Mouse (Mus musculus): ENCODE measurements around the gene Eapp. TPM values are rescaled to one million over a fixed set of nuclear protein-coding genes. Genes with fewer than 3 reads are reported as not detected.

Eapp gene
- polyA plus RNA-seq, 2 experiments = 19.5 to 64.3 TPM

- H3K4me3 ChIP-seq (replicated peaks; ENCODE audit: low read length) = no peak overlapping the region
- H3K27ac ChIP-seq (replicated peaks; ENCODE audit: low read depth, low read length) = no peak overlapping the region
- H3K9ac ChIP-seq (ENCODE audit: low read depth, low read length, severe bottlenecking) = no peak overlapping the region
- no peak overlapping the region for H3K4me2 ChIP-seq (replicated peaks; ENCODE audit: low read depth, low read length, severe bottlenecking)
- H3K9me3 ChIP-seq (ENCODE audit: control insufficient read depth, low read length) = no peaks in the 10 kb centered on the region
- no peaks in the 10 kb centered on the region for H3K27me3 ChIP-seq (ENCODE audit: control insufficient read depth, insufficient read depth, low read length)
- ATAC-seq (ENCODE audit: low FRiP score, low read depth) (no peak), DNase-seq (ENCODE audit: low spot score) (no peak)
- no peaks in the 10 kb centered on the region for H3K36me3 ChIP-seq (ENCODE audit: control insufficient read depth, insufficient read depth, low read length)
- WGBS = 75% methylated on average over 3 of the region's 3 CpGs
- peaks cover 11% of the 10 kb centered on the region for H3K4me1 ChIP-seq (ENCODE audit: control insufficient read depth, insufficient read depth, low read length)
- no peak for TF ChIP-seq POLR2A (IDR thresholded peaks at IDR 0.05; ENCODE audit: borderline replicate concordance, extremely low read depth, insufficient read depth, insufficient read length)
Observed at GRCm38 (mm10) chr12:54659901-54660300, 35.8 kb downstream of the Eapp start.

- WGBS = 62% methylated on average over 7 of the region's 7 CpGs
- Histone ChIP-seq H3K9ac (ENCODE audit: low read depth, low read length, severe bottlenecking) (no peak overlapping the region), H3K27ac (replicated peaks; ENCODE audit: low read depth, low read length) (no peak overlapping the region), H3K4me2 (replicated peaks; ENCODE audit: low read depth, low read length, severe bottlenecking) (no peak overlapping the region), H3K9me3 (ENCODE audit: control insufficient read depth, low read length) (no peaks in the 10 kb centered on the region), H3K27me3 (ENCODE audit: control insufficient read depth, insufficient read depth, low read length) (no peaks in the 10 kb centered on the region), H3K4me1 (ENCODE audit: control insufficient read depth, insufficient read depth, low read length) (peaks cover 21% of the 10 kb centered on the region), H3K36me3 (ENCODE audit: control insufficient read depth, insufficient read depth, low read length) (no peaks in the 10 kb centered on the region), H3K4me3 (replicated peaks; ENCODE audit: low read length) (no peak overlapping the region)
- TF ChIP-seq POLR2A (IDR thresholded peaks at IDR 0.05; ENCODE audit: borderline replicate concordance, extremely low read depth, insufficient read depth, insufficient read length) = no peak
- ATAC-seq (ENCODE audit: low FRiP score, low read depth) (no peak), DNase-seq (ENCODE audit: low spot score) (no peak)
Observed at GRCm38 (mm10) chr12:54658425-54659092, 37.1 kb downstream of the Eapp start.

DNA sequence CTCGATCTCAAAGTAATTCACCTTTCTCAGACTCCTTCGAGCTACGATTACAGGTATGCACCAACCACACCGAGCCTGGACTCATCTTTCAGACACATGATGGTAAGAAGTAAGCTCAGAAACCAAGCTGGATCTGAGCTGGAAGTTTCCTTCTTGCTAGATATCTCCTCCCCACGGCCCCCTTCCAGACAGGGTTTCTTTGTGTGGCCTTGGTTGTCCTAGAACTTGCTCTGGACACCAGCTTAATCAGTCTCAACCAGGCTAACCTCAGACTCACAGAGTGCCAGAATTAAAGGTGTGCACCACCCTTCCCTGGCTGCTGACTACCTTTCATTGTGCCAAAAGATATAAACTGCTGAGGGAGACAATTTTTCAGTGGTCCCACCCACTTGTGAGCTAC lies 37.7 kb downstream of the Eapp start:
- no peak overlapping the region for H3K9ac ChIP-seq (ENCODE audit: low read depth, low read length, severe bottlenecking)
- no peak for DNase-seq (ENCODE audit: low spot score)
- no peaks in the 10 kb centered on the region for H3K36me3 ChIP-seq (ENCODE audit: control insufficient read depth, insufficient read depth, low read length)
- ATAC-seq (ENCODE audit: low FRiP score, low read depth) = no peak
- H3K4me3 ChIP-seq (replicated peaks; ENCODE audit: low read length) = no peak overlapping the region
- no peak for TF ChIP-seq POLR2A (IDR thresholded peaks at IDR 0.05; ENCODE audit: borderline replicate concordance, extremely low read depth, insufficient read depth, insufficient read length)
- 96% methylated on average over 5 of the region's 5 CpGs for WGBS
- no peak overlapping the region for H3K27ac ChIP-seq (replicated peaks; ENCODE audit: low read depth, low read length)
- H3K4me2 ChIP-seq (replicated peaks; ENCODE audit: low read depth, low read length, severe bottlenecking) = no peak overlapping the region
- peaks cover 21% of the 10 kb centered on the region for H3K4me1 ChIP-seq (ENCODE audit: control insufficient read depth, insufficient read depth, low read length)
- no peaks in the 10 kb centered on the region for H3K9me3 ChIP-seq (ENCODE audit: control insufficient read depth, low read length)
- H3K27me3 ChIP-seq (ENCODE audit: control insufficient read depth, insufficient read depth, low read length) = no peaks in the 10 kb centered on the region

DNA sequence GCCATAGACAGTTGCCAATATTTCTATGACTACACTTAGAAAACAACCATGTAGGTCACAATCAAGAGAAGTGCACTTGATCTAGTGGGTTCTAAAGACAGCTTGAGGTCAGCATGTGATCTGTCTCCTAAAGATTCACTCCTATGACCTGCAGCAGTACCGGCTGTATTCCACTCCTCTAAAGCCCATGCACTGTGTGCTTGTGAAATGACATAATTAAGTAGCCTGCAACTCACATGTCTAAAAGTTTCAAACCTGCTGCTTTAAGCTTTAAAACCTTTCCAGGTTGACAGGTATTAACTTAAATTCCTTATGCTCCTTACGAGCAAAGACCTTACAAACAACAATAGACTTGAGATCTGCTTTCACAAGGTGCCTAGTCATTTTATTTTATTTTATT lies 38.5 kb downstream of the Eapp start:
- TF ChIP-seq POLR2A (IDR thresholded peaks at IDR 0.05; ENCODE audit: borderline replicate concordance, extremely low read depth, insufficient read depth, insufficient read length) = no peak
- H3K27ac ChIP-seq (replicated peaks; ENCODE audit: low read depth, low read length) = no peak overlapping the region
- no peak overlapping the region for H3K9ac ChIP-seq (ENCODE audit: low read depth, low read length, severe bottlenecking)

GRCm38 (mm10) chr12:54656396-54657171 lies 39.1 kb downstream of the Eapp start, which contains the start of gene Sptssa:
TSS of gene Sptssa (minus strand) at chr12:54656573.
- 11% methylated on average over 47 of the region's 53 CpGs for WGBS
- peak; percentile 95 for DNase-seq (ENCODE audit: low spot score)
- Histone ChIP-seq H3K27me3 (ENCODE audit: control insufficient read depth, insufficient read depth, low read length) (no peaks in the 10 kb centered on the region), H3K4me3 (replicated peaks; ENCODE audit: low read length) (peak within 1 kb of the TSS; percentile 76), H3K4me2 (replicated peaks; ENCODE audit: low read depth, low read length, severe bottlenecking) (peak within 1 kb of the TSS; percentile 80), H3K4me1 (ENCODE audit: control insufficient read depth, insufficient read depth, low read length) (peaks cover 21% of the 10 kb centered on the region), H3K9me3 (ENCODE audit: control insufficient read depth, low read length) (no peaks in the 10 kb centered on the region), H3K27ac (replicated peaks; ENCODE audit: low read depth, low read length) (peak within 1 kb of the TSS; percentile 85), H3K9ac (ENCODE audit: low read depth, low read length, severe bottlenecking) (peak within 1 kb of the TSS; percentile 85), H3K36me3 (ENCODE audit: control insufficient read depth, insufficient read depth, low read length) (no peaks in the 10 kb centered on the region)
- TF ChIP-seq POLR2A (IDR thresholded peaks at IDR 0.05; ENCODE audit: borderline replicate concordance, extremely low read depth, insufficient read depth, insufficient read length) = peak; percentile 87; the same call in 1 of the 2 replicates
- ATAC-seq (ENCODE audit: low FRiP score, low read depth) = peak; percentile 99

More for the DNA sequence above, 38.5 kb downstream of the Eapp start:
- H3K9me3 ChIP-seq (ENCODE audit: control insufficient read depth, low read length) = no peaks in the 10 kb centered on the region
- WGBS = 50% methylated on average over 2 of the region's 2 CpGs
- peak overlapping the region; percentile 80 for H3K4me2 ChIP-seq (replicated peaks; ENCODE audit: low read depth, low read length, severe bottlenecking)
- no peaks in the 10 kb centered on the region for H3K36me3 ChIP-seq (ENCODE audit: control insufficient read depth, insufficient read depth, low read length)
- ATAC-seq (ENCODE audit: low FRiP score, low read depth) = no peak
- no peak for DNase-seq (ENCODE audit: low spot score)
- H3K4me1 ChIP-seq (ENCODE audit: control insufficient read depth, insufficient read depth, low read length) = peaks cover 21% of the 10 kb centered on the region
- peak overlapping the region; percentile 76; the same call in 1 of the 2 replicates for H3K4me3 ChIP-seq (replicated peaks; ENCODE audit: low read length)
- no peaks in the 10 kb centered on the region for H3K27me3 ChIP-seq (ENCODE audit: control insufficient read depth, insufficient read depth, low read length)
